Mouse (Mus musculus) kidney, embryonic 16.5 days (tissue): ENCODE measurements at regions not wholly inside any gene's neighbourhood (a gene's known extent, or its start where the extent isn't known, plus 50 kb on each side); places are given as distances from the start of the nearest gene placed in this dataset.
"Not testable (repeated sequence)": the region's sequence is repeated elsewhere in the genome, so short reads cannot be mapped to it uniquely, and the experiment has no call there.

ENCODE experiments used
- ATAC-seq: fragments of 200-750 bp; cut with Nextera tagmentation; 2 replicates; pipeline ENCODE4 v1.8.0; 2017; ENCODE audit warnings: moderate TSS enrichment; ENCODE audit not compliant: low FRiP score, low TSS enrichment
- H3K27ac ChIP-seq: fragments of 300-500 bp; sonication (generic); 2 replicates; pipeline ENCODE4 v1.5.1; 2014; ENCODE audit warnings: low read length
- H3K27me3 ChIP-seq: fragments of 300-500 bp; sonication (generic); 2 replicates; pipeline ENCODE4 v1.6.1; 2014; ENCODE audit warnings: low read length, control low read depth, mixed read lengths; ENCODE audit not compliant: insufficient read depth
- H3K36me3 ChIP-seq: fragments of 300-500 bp; sonication (generic); 2 replicates; pipeline ENCODE4 v1.6.1; 2014; ENCODE audit warnings: low read length, control low read depth, mixed read lengths; ENCODE audit not compliant: insufficient read depth
- H3K4me1 ChIP-seq: fragments of 300-500 bp; sonication (generic); 2 replicates; pipeline ENCODE4 v1.6.1; 2014; ENCODE audit warnings: low read length, control low read depth, mixed read lengths; ENCODE audit not compliant: insufficient read depth
- H3K4me2 ChIP-seq: fragments of 300-500 bp; sonication (generic); replicated peaks from 2 replicates; pipeline ENCODE4 v1.6.1; 2014; ENCODE audit warnings: low read depth, low read length
- H3K4me3 ChIP-seq: fragments of 300-500 bp; sonication (generic); 2 replicates; pipeline ENCODE4 v1.5.1; 2014; ENCODE audit warnings: mild to moderate bottlenecking, low read length
- H3K9ac ChIP-seq: fragments of 300-500 bp; sonication (generic); replicated peaks from 2 replicates; pipeline ENCODE4 v1.6.1; 2014; ENCODE audit warnings: low read length
- H3K9me3 ChIP-seq: fragments of 300-500 bp; sonication (generic); 2 replicates; pipeline ENCODE4 v1.6.1; 2016; ENCODE audit warnings: low read length, control low read depth
- WGBS: fragments of 180-500 bp; shearing (Covaris S2); extraction: QIAGEN DNeasy Blood & Tissue Kit; methylation state at CpG from one replicate; pipeline ENCODE4 v1.1.7; 2014; 5-methylcytosine and 5-hydroxymethylcytosine counted together

DNA sequence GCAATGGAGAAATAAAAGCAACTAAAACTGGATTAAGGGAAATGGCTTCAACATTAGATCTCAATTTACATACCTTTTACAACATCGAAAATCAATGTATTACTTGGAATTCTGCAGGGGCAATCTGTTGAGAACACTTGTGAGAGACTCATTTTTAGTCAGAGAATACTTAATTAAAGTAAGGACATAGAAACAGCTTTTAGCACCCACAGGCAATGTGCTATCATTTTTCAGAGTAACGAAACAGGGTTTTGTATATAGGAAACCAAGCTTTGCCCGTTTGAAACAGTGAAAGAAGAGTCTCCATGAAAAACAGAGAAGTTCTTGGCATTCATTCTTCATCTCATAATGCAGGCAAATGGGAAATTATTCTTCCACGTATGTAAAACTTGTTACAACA, 196.4 kb downstream of the Tdrd3 start:
- Histone ChIP-seq H3K9ac (no peak overlapping the region), H3K27ac (no peak overlapping the region), H3K4me3 (no peak overlapping the region), H3K4me1 (no peaks in the 10 kb centered on the region), H3K36me3 (no peaks in the 10 kb centered on the region), H3K9me3 (no peaks in the 10 kb centered on the region), H3K4me2 (no peak overlapping the region), H3K27me3 (no peaks in the 10 kb centered on the region)
- no peak for ATAC-seq
- 91% methylated on average over 4 of the region's 4 CpGs for WGBS

DNA sequence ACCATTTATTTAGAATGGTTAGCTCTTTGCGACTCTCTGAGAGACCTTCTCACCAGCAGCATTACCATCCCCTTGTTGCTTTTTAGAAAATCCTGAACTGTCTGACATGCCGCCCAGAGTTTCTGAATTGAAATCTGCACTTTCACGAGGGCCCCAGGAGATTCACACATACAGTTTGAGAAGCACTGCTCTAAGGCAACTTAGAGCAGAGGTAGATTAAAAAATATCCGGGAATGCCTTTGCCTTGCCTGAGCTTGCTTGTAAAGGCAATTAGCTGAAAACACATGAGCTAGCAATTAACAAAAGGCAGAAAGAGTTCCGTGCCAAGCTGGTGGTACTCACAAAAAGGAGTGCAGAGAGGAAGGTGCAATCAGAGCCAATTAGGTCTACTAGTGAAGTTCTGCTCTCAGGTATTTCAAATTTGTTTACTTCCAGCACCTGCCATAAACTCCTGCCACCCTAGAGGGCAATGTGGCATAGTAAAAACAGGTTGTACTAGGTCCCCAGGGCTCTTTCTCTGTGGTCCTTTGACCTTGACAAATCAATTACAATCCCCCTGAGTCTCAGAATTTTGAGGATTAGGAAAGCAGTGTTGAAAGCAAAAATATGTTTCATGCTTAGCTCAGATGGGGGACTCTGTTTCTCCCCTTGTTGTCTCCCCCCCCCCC, 203.1 kb downstream of the Tdrd3 start:
- Histone ChIP-seq H3K36me3 (no peaks in the 10 kb centered on the region), H3K9me3 (no peaks in the 10 kb centered on the region), H3K4me3 (no peak overlapping the region), H3K27ac (no peak overlapping the region), H3K9ac (no peak overlapping the region), H3K4me1 (no peaks in the 10 kb centered on the region), H3K27me3 (no peaks in the 10 kb centered on the region), H3K4me2 (no peak overlapping the region)
- ATAC-seq: no peak; the same call in 1 of the 2 replicates
- WGBS: 52% methylated on average over 5 of the region's 5 CpGs

DNA sequence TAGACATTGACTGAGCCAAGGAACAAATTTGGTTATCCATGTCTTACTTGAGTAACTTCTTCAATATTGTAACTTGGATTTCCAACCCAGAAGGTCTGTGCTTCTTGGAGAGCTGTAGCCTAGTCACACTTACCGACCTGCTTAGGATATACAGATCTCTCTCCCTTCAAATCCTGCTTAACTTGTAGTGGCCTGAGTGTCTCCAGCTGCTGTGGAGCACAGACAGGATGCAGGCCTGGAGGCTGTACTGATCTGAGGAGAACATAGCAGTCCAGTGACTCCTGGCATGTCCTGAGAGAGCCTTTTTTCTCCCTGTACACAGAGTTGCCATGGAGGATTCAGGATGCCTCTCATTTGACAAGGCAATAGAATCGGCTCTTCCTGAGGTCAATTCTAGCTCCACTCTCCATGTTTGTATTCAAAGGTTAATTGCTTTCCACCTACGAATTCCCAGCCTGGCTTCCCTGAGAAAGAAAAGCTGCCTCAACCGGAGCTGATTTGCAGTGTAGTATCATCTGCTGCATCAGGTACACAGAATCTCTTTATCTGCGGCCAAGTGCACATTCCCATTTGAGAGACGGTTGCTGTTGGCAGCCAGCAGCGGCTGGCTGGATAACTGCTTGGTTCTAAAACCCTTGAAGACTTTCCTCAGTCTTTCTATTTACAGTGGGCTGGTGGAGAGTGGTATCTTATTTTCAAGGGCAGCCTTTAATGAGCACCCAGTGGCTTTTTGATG, 214.8 kb downstream of the Tdrd3 start:
- Histone ChIP-seq H3K4me1 (no peaks in the 10 kb centered on the region), H3K4me3 (no peak overlapping the region), H3K27ac (no peak overlapping the region), H3K36me3 (no peaks in the 10 kb centered on the region), H3K9me3 (no peaks in the 10 kb centered on the region), H3K9ac (no peak overlapping the region), H3K4me2 (no peak overlapping the region), H3K27me3 (no peaks in the 10 kb centered on the region)
- ATAC-seq: no peak
- 69% methylated on average over 7 of the region's 7 CpGs for WGBS

DNA sequence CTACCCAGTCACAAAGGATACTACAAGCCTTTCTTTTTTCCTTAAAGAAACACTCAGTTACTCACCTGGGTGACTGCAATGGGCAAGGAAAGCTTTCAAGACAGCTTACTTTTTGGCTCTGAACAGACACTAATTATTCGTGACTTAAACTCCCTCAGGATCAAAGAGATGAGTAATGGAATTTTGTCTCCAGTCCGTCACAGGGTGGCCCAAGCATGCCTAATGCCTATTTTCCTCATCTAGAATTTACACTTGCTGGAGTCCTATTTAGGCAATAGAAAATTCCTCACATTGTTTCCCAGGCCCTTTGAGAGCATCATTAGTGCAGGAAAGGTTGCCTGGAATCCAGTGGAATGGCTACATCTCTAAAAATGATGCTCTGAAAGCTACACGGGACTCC, 218.2 kb downstream of the Tdrd3 start:
- Histone ChIP-seq H3K4me2 (no peak overlapping the region), H3K4me3 (no peak overlapping the region), H3K9ac (no peak overlapping the region), H3K4me1 (no peaks in the 10 kb centered on the region), H3K27me3 (no peaks in the 10 kb centered on the region), H3K36me3 (no peaks in the 10 kb centered on the region), H3K27ac (no peak overlapping the region), H3K9me3 (no peaks in the 10 kb centered on the region)
- WGBS: 52% methylated on average over 3 of the region's 3 CpGs
- ATAC-seq: no peak; the same call in 1 of the 2 replicates

DNA sequence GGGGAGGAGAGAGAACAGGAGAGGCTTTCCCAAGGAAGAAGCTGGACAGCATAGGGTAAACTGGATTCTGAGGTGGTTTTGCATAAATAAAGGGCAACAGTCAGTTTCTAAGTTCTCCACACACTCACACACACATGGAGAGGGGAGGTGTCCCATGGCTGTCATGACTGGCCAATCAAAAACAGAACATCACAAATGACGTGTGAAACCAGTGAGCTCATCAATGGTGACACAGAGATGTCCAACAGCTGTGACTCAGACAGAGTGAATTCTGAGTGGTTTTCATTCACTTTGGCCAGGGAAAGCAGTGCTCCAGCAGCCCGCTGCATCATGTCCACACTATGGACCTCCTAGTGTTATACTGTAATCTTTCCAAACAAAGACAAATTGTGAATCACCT, 220.7 kb downstream of the Tdrd3 start:
- no peak for ATAC-seq
- Histone ChIP-seq H3K27ac (no peak overlapping the region), H3K9me3 (no peaks in the 10 kb centered on the region), H3K4me2 (no peak overlapping the region), H3K4me1 (no peaks in the 10 kb centered on the region), H3K4me3 (no peak overlapping the region), H3K27me3 (no peaks in the 10 kb centered on the region), H3K9ac (no peak overlapping the region), H3K36me3 (no peaks in the 10 kb centered on the region)
- WGBS: 90% methylated on average over 2 of the region's 2 CpGs

DNA sequence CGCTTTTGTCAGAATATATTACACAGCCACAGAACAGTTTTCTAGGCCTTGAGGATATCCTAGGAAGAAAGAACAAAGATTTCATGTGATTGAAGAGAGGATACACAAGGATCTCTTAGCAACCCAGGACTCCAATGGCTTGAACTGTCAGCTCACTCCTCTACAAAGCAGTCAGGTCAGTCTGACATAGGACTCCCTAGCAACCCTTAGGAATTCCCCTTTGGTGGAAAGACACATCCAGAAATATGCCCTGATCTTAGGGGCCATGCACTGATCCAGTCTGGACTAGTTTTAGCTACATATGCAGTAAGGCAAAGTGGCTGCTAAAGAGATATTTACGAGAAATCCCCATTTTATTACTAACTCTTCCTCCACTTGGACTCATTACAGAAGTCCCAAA, 251.5 kb downstream of the Tdrd3 start:
- whole genome bisulfite sequencing: 92% methylated on average over 2 of the region's 2 CpGs
- no peaks in the 10 kb centered on the region for H3K27me3 ChIP-seq
- H3K4me1 ChIP-seq: no peaks in the 10 kb centered on the region
- no peaks in the 10 kb centered on the region for H3K36me3 ChIP-seq
- no peak overlapping the region for H3K4me2 ChIP-seq
- no peaks in the 10 kb centered on the region for H3K9me3 ChIP-seq
- no peak overlapping the region for H3K4me3 ChIP-seq
- no peak overlapping the region for H3K9ac ChIP-seq
- H3K27ac ChIP-seq: no peak overlapping the region
- no peak for ATAC-seq

DNA sequence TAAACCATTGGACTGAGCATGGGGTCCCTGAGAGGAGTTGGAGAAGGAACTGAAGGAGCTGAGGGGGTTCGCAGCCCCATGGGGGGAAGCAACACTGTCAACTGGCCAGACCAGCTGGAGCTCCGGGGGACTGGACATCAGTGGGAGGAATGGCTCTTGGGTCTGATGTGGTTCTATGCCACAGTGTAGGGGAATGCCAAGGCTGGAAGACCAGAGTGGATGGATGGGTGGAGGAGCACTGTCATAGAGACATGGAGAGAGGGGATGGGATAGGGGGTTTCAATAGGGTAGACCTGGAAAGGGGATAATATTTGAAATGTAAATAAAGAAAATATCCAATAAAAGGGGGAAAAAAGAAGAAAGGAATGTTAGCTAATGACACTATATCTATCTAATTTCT, 253.1 kb downstream of the Tdrd3 start:
- H3K27me3 ChIP-seq: no peaks in the 10 kb centered on the region
- H3K9ac ChIP-seq: no peak overlapping the region
- H3K4me2 ChIP-seq: no peak overlapping the region
- H3K36me3 ChIP-seq: no peaks in the 10 kb centered on the region
- H3K9me3 ChIP-seq: no peaks in the 10 kb centered on the region
- no peaks in the 10 kb centered on the region for H3K4me1 ChIP-seq
- ATAC-seq: no peak
- H3K27ac ChIP-seq: no peak overlapping the region
- no peak overlapping the region for H3K4me3 ChIP-seq
- 92% methylated on average over 2 of the region's 2 CpGs for WGBS

DNA sequence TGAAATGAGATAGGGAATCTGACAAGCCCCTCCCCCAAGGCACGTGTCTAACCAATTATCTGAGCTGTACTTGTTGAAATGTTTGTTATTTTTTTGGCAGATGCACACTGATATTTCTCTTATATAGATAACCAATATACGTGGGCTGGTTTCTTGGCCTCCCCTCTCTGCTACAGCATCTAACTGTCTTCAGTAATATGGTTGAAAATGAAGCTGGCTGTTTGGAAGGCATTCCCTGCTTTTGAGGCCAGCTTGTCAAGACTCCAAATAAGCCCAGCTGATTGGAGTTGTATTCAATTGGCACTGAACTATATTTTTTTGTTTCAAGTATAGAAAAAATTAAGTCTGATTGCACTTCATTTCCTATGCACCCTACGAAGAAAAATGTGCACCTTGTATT, 264.3 kb downstream of the Tdrd3 start:
- H3K27me3 ChIP-seq: no peaks in the 10 kb centered on the region
- H3K36me3 ChIP-seq: no peaks in the 10 kb centered on the region
- no peak overlapping the region for H3K27ac ChIP-seq
- H3K4me3 ChIP-seq: no peak overlapping the region
- no peak overlapping the region for H3K9ac ChIP-seq
- 83% methylated on average over 3 of the region's 3 CpGs for WGBS
- no peaks in the 10 kb centered on the region for H3K4me1 ChIP-seq
- ATAC-seq: no peak
- no peaks in the 10 kb centered on the region for H3K9me3 ChIP-seq
- H3K4me2 ChIP-seq: no peak overlapping the region

DNA sequence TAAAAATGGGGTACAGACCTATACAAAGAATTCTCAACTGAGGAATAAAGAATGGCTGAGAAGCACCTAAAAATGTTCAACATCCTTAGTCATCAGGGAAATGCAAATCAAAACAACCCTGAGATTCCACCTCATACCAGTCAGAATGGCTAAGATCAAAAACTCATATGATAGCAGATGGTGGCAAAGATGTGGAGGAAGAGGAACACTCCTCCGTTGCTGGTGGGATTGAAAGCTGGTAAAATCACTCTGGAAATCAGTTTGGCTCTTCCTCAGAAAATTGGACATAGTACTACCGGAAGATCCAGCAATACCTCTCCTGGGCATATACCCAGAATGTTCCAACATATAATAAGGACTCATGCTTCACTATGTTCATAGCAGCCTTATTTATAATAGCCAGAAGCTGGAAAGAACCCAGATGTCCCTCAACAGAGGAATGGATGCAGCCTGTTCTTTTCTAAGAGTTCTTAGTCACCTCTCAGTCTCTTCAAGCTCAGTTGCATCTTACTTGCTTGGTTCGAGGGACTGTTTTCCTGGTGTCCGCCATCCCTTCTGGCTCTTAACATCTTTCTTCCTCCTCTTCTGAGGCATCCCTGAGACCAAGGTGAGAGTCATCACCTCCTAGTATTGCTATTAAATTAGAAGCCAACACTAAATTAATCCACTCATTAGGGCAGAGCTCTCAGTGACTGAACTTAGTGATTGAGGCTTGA, 266.8 kb downstream of the Tdrd3 start:
- H3K27me3 ChIP-seq, H3K27ac ChIP-seq, H3K9me3 ChIP-seq, ATAC-seq, H3K4me3 ChIP-seq, H3K4me1 ChIP-seq, H3K4me2 ChIP-seq, H3K9ac ChIP-seq, H3K36me3 ChIP-seq: not testable (repeated sequence)
- WGBS: 87% methylated on average over 4 of the region's 4 CpGs

DNA sequence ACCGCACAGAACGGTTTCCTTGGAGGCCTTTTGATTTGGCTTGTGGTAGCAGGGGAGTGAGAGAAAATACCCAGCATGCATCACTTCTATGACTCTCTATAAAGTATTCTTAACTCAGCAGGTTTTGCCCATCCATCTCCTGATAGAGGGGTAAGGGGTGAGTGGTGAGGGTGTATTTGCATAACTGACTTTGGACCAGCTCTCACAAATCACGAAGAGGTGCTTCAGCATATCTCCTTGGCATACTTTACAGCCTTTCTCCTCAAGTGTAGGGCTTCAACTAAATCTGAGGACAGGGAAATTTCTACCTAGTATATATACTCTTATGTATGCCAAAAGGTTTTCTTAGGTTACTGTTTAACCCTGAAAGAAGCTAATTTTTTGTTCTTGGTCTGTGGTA, 273.4 kb downstream of the Tdrd3 start:
- no peaks in the 10 kb centered on the region for H3K9me3 ChIP-seq
- H3K4me2 ChIP-seq: no peak overlapping the region
- H3K36me3 ChIP-seq: no peaks in the 10 kb centered on the region
- no peaks in the 10 kb centered on the region for H3K27me3 ChIP-seq
- H3K4me1 ChIP-seq: no peaks in the 10 kb centered on the region
- WGBS: 88% methylated on average over 3 of the region's 3 CpGs
- no peak overlapping the region for H3K27ac ChIP-seq
- no peak for ATAC-seq
- H3K4me3 ChIP-seq: no peak overlapping the region
- H3K9ac ChIP-seq: no peak overlapping the region
